Mouse (Mus musculus): ENCODE results near the gene Igfbp7. TPM values are rescaled to one million over a fixed set of nuclear protein-coding genes. Genes with fewer than 3 reads are reported as not detected.

Gene Igfbp7
- total RNA-seq, 2 experiments from 2014 or later: 46.4 to 49.4 TPM

GRCm38 (mm10) chr5:77299486-77299885 lies 108.4 kb downstream of the Igfbp7 start:
- no peak for DNase-seq (ENCODE audit: low spot score in 2 of 2)
- intact Hi-C loops (cut with DNase I): no loop called here

Other genes with a start within 250 kb of the Igfbp7 start
- not detected for gene Spink2, start 196.6 kb downstream of the Igfbp7 start, total RNA-seq (2021)
- gene Rest, start 142.6 kb downstream of the Igfbp7 start, total RNA-seq (2021): 1 to 10 TPM; 3.6 to 3.9 TPM
- 10 to 100 TPM; 25.7 to 27.7 TPM for gene Noa1, start 98.0 kb downstream of the Igfbp7 start, total RNA-seq (2021)
- gene Polr2b, start 97.9 kb downstream of the Igfbp7 start, total RNA-seq (2021): 10 to 100 TPM; 43.3 to 44.9 TPM

All from left cerebral cortex, postnatal 25 days (tissue).